In the genomic region with DNA sequence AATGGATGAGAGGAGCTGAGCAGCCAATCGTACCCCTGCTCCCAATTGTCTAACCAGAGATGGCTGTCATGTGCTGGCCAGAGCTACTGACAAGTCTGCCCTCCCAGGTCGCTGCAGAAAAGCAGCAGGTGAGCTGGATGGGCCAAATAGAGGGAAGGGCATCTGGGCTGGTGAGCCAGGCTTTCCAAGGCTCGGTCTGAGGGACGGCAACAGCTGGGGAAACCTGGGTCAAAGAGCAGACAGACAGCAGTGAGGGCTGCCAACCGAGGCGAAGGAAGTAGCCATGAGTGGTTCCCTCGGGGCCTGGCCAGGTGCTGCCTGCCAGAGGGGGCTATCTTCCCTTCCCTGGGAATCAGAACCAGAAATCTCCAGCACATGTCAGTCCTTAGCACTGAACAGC, we compare ENCODE assay signal across 12 mouse cellular contexts.
DNase-seq lines count a peak whose midpoint lies in the region; ATAC-seq and TF ChIP-seq lines count a peak whose summit lies in the region.
"Had no signal": no experiment of that assay in that cellular context is flagged by ENCODE, and none has a peak within 500 bp of the region (broad histone marks: within the 10 kb centered on the region; RNA-seq: fewer than 3 reads in every experiment).

No protein-coding gene starts in this region.

- ATAC-seq in hindbrain, postnatal 0 days: peak; percentile 10; the same call in 1 of the 2 replicates
- ATAC-seq: CD4-positive, CD25-positive, alpha-beta regulatory T cell, adult 4 months; intestine, postnatal 0 days; midbrain, embryonic 15.5 days had no signal

- H3K36me3 ChIP-seq in hindbrain, postnatal 0 days (ENCODE audit: insufficient read depth, low read length): no peaks in the 10 kb centered on the region
- H3K36me3 ChIP-seq: midbrain, embryonic 15.5 days had no signal

- H3K27me3 ChIP-seq in hindbrain, postnatal 0 days (ENCODE audit: insufficient read depth, low read length): no peaks in the 10 kb centered on the region
- H3K27me3 ChIP-seq: midbrain, embryonic 15.5 days had no signal

- no peaks in the 10 kb centered on the region for H3K9me3 ChIP-seq in hindbrain, postnatal 0 days (ENCODE audit: low read length)
- H3K9me3 ChIP-seq: midbrain, embryonic 15.5 days had no signal

- peaks cover 7% of the 10 kb centered on the region; the same call in 1 of the 2 replicates for H3K4me1 ChIP-seq in hindbrain, postnatal 0 days (ENCODE audit: insufficient read depth, low read length)

- no peak for TF ChIP-seq CTCF in hindbrain, postnatal 0 days (IDR thresholded peaks at IDR 0.05; ENCODE audit: low read depth)

- H3K9ac ChIP-seq in hindbrain, postnatal 0 days (replicated peaks; ENCODE audit: low read length): no peak overlapping the region
- H3K9ac ChIP-seq: midbrain, embryonic 15.5 days had no signal

- no peak overlapping the region for H3K4me3 ChIP-seq in hindbrain, postnatal 0 days (ENCODE audit: low read length)
- H3K4me3 ChIP-seq: erythroblast, embryonic 14.5 days; midbrain, embryonic 15.5 days had no signal

- peak; percentile 27 to 39 for DNase-seq in gastrocnemius, adult 8-10 months (ENCODE audit: low spot score in 2 of 2)
- DNase-seq in gastrocnemius, postnatal 10 days: no peak
- peak; percentile 53 for DNase-seq in left cerebral cortex, postnatal 4 days
- DNase-seq in left cerebral cortex, postnatal 14 days (ENCODE audit: low spot score in 2 of 2): no peak
- DNase-seq in hindbrain, postnatal 0 days (ENCODE audit: low spot score): peak; percentile 38
- peak; percentile 59 to 69 for DNase-seq in kidney, postnatal 36 days
- no peak for DNase-seq in urinary bladder, postnatal 4 days (ENCODE audit: low spot score in 2 of 2)
- DNase-seq: lung, postnatal 4 days had no signal

- intact Hi-C loops in left cerebral cortex, postnatal 4 days (cut with DNase I): no loop called here
- intact Hi-C loops in left cerebral cortex, postnatal 14 days (cut with DNase I): no loop called here

- H3K4me2 ChIP-seq in hindbrain, postnatal 0 days (ENCODE audit: low read depth, low read length): no peak overlapping the region
- H3K4me2 ChIP-seq: midbrain, embryonic 15.5 days had no signal

- 0 out of 2 replicates have a peak overlapping the region, but pooled peaks have one; percentile 11 for H3K27ac ChIP-seq in hindbrain, postnatal 0 days

- 42% methylated on average over 7 of the region's 7 CpGs for WGBS in hindbrain, postnatal 0 days

Comparison
In these comparisons a context has a peak if more than half of its experiments do, and no peak if none do; other contexts are left out.
1. DNase-seq: peak in gastrocnemius, adult 8-10 months (2 of 2), left cerebral cortex, postnatal 4 days (single experiment), hindbrain, postnatal 0 days (single experiment) and kidney, postnatal 36 days (2 of 2); none in gastrocnemius, postnatal 10 days (single experiment), left cerebral cortex, postnatal 14 days (0 of 2) and urinary bladder, postnatal 4 days (0 of 2).